Mouse (Mus musculus): ENCODE measurements around the gene Ugt1a2.

DNA sequence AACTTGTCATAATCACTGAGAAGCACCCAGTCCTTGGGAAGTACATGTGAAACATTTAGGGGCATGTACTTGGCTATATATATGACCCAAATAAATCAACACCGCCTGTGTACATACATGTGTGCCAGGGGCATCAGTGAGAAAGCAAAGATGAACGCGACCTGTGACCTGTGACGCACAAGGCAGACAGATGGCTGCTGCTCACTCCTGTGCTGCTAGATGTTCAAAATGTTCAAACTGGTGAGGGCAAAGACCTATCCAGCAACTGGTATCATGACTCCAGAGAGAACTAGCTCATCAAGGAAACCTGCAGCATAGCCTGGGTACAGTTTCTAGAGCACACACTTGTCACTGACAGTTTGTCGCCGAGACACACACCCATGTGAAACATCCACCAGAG lies 67.1 kb downstream of the Ugt1a2 start:
- TF ChIP-seq POLR2A (IDR thresholded peaks at IDR 0.05; ENCODE audit: insufficient read depth, low read depth, low read length) (no peak), CTCF (IDR thresholded peaks at IDR 0.05; ENCODE audit: insufficient read depth, low read depth, low read length) (no peak)
